Mouse (Mus musculus): ENCODE data around the gene Prpf6. TPM values are rescaled to one million over a fixed set of nuclear protein-coding genes. Genes with fewer than 3 reads are reported as not detected.
A peak's percentile ranks its signal among the peaks of the same experiment; 100 is the strongest.

The Prpf6 gene
- 79.4 and 80.5 TPM in 2 replicates for polyA plus RNA-seq (2016; fragmentation: Nextera tagmentation; extraction: Ambion mirVana)

DNA sequence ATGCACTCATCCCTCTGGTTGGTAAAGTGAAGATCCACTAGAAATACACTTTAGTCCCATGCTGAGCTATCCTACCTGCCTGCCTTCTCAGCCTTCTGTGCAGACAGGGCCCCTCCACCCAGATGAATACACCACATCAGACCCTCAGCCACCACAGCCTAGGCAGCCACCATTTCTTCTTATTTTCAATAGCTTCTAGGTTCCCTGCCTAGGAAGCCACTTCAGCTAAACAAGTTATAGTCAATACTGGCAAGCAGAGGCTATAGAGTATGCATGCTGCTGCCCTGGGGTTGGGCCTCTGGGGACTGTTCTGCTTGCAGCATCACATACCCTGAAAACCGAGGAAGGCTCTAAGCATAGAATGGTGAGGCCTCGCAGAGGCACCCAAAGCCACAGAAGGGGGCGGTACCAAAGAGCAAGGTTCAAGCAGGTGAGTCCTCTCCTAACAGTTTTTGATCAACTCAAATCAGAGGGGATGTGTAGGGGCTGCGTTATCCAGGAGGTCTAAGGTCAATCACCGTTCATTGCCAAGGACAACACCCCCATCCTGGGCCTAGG is at the start of gene Prpf6:
Gene Prpf6, plus strand, starts transcription at position 341 of the 558 bp plus-strand sequence.
- no peak for DNase-seq (ENCODE audit: low spot score)

DNA sequence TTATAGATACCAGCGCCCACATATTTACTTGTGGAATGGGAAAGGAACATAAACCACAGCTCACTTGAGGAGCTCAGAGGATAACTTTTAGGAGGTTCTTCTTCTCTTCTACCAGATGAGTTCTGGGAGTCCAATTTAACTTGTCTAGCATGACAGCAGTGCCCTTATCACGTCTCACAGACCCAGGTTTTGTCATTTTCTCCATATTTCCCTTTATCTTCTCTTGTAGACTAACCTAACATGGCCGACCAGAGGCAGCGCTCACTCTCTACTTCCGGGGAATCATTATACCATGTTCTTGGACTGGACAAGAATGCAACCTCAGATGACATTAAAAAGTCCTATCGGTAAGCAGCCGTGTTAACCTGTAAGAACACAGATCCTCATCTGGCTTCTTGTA is 45.5 kb upstream of the Prpf6 start:
- H3K4me3 ChIP-seq: no peak overlapping the region
- no peaks in the 10 kb centered on the region for H3K4me1 ChIP-seq
- no peaks in the 10 kb centered on the region for H3K27me3 ChIP-seq (ENCODE audit: low read depth, poor library complexity, severe bottlenecking)
- DNase-seq (ENCODE audit: low spot score): no peak
- H3K27ac ChIP-seq: no peak overlapping the region
- WGBS: 95% methylated on average over 7 of the region's 7 CpGs
- peaks cover 60% of the 10 kb centered on the region for H3K36me3 ChIP-seq
- no peaks in the 10 kb centered on the region for H3K9me3 ChIP-seq (replicated peaks)

More for the DNA sequence above, at the start of gene Prpf6:
- Histone ChIP-seq H3K36me3 (peaks cover 43% of the 10 kb centered on the region), H3K4me3 (peak within 1 kb of the TSS; percentile 94), H3K27ac (peak within 1 kb of the TSS; percentile 95), H3K27me3 (ENCODE audit: low read depth, poor library complexity, severe bottlenecking) (peaks cover 6% of the 10 kb centered on the region; the same call in 1 of the 2 replicates), H3K4me1 (peaks cover 24% of the 10 kb centered on the region), H3K9me3 (replicated peaks) (no peaks in the 10 kb centered on the region)
- WGBS: 29% methylated on average over 5 of the region's 5 CpGs

DNA sequence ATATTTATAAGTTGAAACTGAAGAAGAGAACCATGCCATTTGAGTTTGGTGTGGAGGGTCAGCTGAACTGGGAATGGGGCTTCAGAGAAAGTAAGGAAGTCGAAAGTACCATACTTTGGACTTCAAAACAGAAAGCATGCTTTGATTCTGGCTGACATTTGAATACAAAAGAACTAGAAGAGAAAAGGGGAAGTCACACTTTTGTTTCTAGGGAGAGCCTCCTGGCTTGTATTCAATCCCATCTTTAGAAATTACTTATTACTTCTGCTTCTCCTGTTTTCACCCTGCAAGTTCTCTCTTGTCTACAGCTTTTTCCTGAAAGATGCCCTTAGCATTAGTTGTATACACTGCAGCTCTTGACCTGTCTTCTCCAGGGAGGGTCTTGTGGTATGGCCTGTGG is 43.4 kb upstream of the Prpf6 start:
- H3K27me3 ChIP-seq (ENCODE audit: low read depth, poor library complexity, severe bottlenecking): no peaks in the 10 kb centered on the region
- H3K9me3 ChIP-seq (replicated peaks): no peaks in the 10 kb centered on the region
- no peak overlapping the region for H3K27ac ChIP-seq
- 81% methylated on average over 1 of the region's 1 CpGs for WGBS
- no peaks in the 10 kb centered on the region for H3K4me1 ChIP-seq
- no peak overlapping the region for H3K4me3 ChIP-seq
- H3K36me3 ChIP-seq: peaks cover 81% of the 10 kb centered on the region
- DNase-seq (ENCODE audit: low spot score): no peak

DNA sequence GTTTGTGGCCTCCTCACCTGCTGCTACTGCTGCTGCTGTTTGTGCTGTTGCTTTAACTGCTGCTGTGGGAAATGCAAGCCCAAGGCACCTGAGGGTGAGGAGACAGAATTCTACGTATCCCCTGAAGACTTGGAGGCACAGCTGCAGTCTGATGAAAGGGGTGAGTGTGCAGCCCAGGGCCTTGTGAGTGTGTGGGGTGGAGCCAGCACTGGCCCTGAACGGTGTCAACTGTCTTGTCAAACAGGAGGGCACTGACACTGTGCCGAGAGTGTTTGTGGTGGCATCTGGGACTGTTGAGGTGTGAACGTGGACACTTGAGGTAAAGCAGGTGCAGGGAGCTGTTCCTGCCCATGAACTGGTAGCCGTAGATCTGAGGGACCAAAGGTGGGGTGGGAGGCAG is 43.0 kb upstream of the Prpf6 start:
- Histone ChIP-seq H3K4me1 (no peaks in the 10 kb centered on the region), H3K27ac (no peak overlapping the region), H3K36me3 (peaks cover 85% of the 10 kb centered on the region), H3K4me3 (no peak overlapping the region), H3K9me3 (replicated peaks) (no peaks in the 10 kb centered on the region), H3K27me3 (ENCODE audit: low read depth, poor library complexity, severe bottlenecking) (no peaks in the 10 kb centered on the region)
- DNase-seq (ENCODE audit: low spot score): no peak
- WGBS: 92% methylated on average over 5 of the region's 5 CpGs

DNA sequence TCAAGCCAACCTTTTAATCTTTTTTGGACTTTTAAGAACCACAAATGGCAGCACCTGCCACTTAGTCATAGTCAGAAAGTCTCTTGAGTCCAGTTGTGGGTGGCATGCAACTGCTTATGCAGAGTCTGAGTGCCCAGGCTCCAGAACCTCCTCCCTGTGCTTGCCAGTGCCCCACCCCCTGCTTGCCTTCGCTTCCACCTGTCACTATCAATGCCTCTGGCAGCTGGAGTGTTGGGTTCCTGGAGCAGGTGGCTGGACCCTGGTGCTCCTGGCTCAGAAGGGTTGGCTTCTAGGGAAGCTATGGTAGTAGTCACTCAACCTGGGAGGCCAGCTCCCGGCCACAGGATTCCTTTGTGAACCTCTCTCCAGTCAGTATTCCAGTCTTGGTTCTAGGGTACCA is 41.4 kb upstream of the Prpf6 start:
- Histone ChIP-seq H3K27ac (no peak overlapping the region), H3K36me3 (peaks cover 92% of the 10 kb centered on the region), H3K4me1 (no peaks in the 10 kb centered on the region), H3K4me3 (no peak overlapping the region), H3K9me3 (replicated peaks) (no peaks in the 10 kb centered on the region), H3K27me3 (ENCODE audit: low read depth, poor library complexity, severe bottlenecking) (no peaks in the 10 kb centered on the region)
- WGBS: 95% methylated on average over 2 of the region's 2 CpGs
- DNase-seq (ENCODE audit: low spot score): no peak

DNA sequence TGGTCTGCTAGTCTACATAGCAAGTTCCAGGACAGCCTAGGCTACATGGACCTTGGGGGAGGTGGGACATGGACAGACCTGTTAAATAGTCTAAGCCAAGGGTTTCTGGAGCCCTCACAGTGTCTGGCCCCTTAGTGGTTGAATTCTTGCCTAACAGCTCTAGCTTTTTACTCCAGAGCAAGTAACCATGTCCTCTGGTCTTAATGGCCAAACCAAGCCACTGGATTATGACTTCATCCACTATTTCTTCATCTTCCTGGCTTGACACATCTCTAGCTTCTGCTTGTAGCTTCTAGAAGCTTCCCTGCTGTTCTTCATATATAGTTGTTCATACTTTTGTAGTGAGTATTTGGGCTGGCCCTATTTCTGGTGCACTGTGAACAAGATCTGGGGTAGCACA is 37.9 kb upstream of the Prpf6 start:
- Histone ChIP-seq H3K27ac (no peak overlapping the region), H3K36me3 (peaks cover 61% of the 10 kb centered on the region), H3K4me1 (no peaks in the 10 kb centered on the region), H3K9me3 (replicated peaks) (no peaks in the 10 kb centered on the region), H3K27me3 (ENCODE audit: low read depth, poor library complexity, severe bottlenecking) (no peaks in the 10 kb centered on the region), H3K4me3 (no peak overlapping the region)
- DNase-seq (ENCODE audit: low spot score): no peak

DNA sequence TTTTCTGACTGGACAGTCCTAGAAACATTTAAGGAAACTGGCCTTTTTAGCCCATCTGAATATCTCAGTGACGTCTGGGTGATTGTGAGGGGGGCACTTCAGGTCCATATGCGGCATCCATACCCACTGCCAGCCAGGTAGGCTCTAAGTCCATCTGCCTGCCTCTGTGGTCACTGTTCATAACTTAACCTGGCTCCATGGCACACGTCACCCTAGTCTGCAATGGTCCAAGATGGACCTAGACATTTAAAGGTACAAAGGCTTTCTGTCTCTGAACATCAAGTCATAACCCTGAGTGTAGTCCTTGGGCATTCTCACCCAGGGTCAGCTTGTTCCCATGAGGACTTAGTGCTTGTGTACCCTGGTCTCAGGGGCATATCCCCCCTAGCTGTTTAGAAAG is 24.3 kb upstream of the Prpf6 start:
- DNase-seq (ENCODE audit: low spot score): no peak
- Histone ChIP-seq H3K36me3 (no peaks in the 10 kb centered on the region; the same call in 1 of the 2 replicates), H3K9me3 (replicated peaks) (no peaks in the 10 kb centered on the region), H3K4me3 (no peak overlapping the region), H3K4me1 (peaks cover 3% of the 10 kb centered on the region; the same call in 1 of the 2 replicates), H3K27me3 (ENCODE audit: low read depth, poor library complexity, severe bottlenecking) (no peaks in the 10 kb centered on the region), H3K27ac (no peak overlapping the region)
- WGBS: 85% methylated on average over 3 of the region's 3 CpGs

DNA sequence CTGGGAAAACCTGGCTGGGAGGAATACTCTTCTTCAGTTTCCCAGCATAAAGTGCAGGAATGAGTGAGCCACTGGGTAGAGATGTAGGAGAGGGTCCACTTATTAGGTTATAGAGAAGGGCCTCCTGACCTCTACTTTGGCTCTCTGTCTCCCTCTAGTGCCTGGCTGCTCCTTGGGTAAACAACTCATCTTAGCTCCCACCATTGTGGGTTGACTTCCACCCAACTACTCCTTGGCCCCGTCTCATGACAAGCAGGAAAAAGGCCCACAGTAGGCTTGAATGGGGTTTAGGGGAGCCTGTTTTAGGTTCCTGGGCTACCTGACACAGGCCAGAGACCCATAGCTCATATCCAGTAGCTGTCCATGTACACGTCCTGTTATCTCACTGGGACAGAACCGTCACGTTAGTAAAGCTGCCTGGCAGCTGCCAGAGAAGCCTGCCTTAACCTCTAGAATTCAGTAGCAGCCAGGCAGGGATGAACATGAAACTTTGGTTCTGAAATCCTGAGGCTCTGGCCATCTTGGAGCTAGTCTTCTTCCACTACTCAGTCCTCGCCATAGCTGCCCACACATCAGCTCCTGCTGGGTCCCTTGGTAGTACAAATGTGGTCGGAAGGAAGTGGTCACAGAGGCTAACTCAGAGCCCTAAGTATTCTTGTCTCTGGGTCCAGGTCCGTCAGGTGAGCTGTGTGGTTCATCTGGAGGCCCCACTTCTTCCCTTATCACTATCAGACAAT is 23.2 kb upstream of the Prpf6 start:
- H3K36me3 ChIP-seq: peaks cover 8% of the 10 kb centered on the region; the same call in 1 of the 2 replicates
- no peak overlapping the region for H3K4me3 ChIP-seq
- H3K4me1 ChIP-seq: peaks cover 3% of the 10 kb centered on the region; the same call in 1 of the 2 replicates
- H3K27me3 ChIP-seq (ENCODE audit: low read depth, poor library complexity, severe bottlenecking): no peaks in the 10 kb centered on the region
- 81% methylated on average over 7 of the region's 7 CpGs for WGBS
- no peaks in the 10 kb centered on the region for H3K9me3 ChIP-seq (replicated peaks)
- no peak overlapping the region for H3K27ac ChIP-seq
- DNase-seq (ENCODE audit: low spot score): peak; percentile 38

DNA sequence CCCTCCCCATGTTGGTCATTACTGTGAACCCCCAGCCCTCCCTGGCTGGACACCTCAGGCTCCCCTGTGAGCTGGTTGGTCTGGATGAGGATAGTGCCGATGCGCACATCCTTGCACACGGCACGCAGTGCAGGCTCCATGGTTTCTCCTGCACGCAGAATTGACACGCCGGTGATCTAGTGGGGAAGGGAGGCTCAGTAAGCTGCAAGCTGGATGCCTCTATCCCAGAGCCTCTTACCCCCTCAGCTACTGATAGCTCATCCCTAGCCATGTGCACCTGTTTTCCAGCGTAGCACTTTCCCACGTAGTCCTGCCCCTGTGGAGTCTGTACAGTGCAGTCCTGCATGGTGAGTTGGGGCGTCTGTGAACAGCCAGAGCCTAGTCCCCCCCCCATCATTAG is 21.8 kb upstream of the Prpf6 start:
- H3K27ac ChIP-seq: no peak overlapping the region
- H3K4me1 ChIP-seq: peaks cover 3% of the 10 kb centered on the region; the same call in 1 of the 2 replicates
- DNase-seq (ENCODE audit: low spot score): peak; percentile 25
- H3K27me3 ChIP-seq (ENCODE audit: low read depth, poor library complexity, severe bottlenecking): no peaks in the 10 kb centered on the region
- no peaks in the 10 kb centered on the region for H3K9me3 ChIP-seq (replicated peaks)
- H3K4me3 ChIP-seq: no peak overlapping the region
- WGBS: 94% methylated on average over 10 of the region's 10 CpGs
- H3K36me3 ChIP-seq: peaks cover 20% of the 10 kb centered on the region

DNA sequence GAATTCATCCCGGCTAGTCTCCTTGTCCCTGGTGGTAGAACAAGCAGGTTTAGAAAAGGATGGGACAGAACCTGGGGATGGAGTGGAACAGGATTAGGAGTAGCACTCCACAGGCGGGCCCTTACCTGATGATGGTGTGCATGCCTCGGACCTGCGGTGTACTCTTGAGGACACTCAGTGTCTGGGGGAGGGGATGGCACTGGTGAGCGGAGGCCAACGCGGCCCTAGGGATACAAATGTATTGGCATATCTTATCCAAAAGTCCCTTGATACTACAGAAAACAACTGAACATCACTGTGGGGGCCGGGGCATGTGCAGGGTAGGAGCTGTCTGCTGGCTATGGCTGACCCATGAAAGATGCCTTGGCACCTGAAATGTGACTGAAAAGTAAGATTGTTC is 21.3 kb upstream of the Prpf6 start:
- no peaks in the 10 kb centered on the region for H3K27me3 ChIP-seq (ENCODE audit: low read depth, poor library complexity, severe bottlenecking)
- WGBS: 91% methylated on average over 8 of the region's 8 CpGs
- H3K27ac ChIP-seq: no peak overlapping the region
- H3K4me3 ChIP-seq: no peak overlapping the region
- no peaks in the 10 kb centered on the region for H3K9me3 ChIP-seq (replicated peaks)
- DNase-seq (ENCODE audit: low spot score): peak; percentile 26
- peaks cover 3% of the 10 kb centered on the region; the same call in 1 of the 2 replicates for H3K4me1 ChIP-seq
- H3K36me3 ChIP-seq: peaks cover 20% of the 10 kb centered on the region

DNA sequence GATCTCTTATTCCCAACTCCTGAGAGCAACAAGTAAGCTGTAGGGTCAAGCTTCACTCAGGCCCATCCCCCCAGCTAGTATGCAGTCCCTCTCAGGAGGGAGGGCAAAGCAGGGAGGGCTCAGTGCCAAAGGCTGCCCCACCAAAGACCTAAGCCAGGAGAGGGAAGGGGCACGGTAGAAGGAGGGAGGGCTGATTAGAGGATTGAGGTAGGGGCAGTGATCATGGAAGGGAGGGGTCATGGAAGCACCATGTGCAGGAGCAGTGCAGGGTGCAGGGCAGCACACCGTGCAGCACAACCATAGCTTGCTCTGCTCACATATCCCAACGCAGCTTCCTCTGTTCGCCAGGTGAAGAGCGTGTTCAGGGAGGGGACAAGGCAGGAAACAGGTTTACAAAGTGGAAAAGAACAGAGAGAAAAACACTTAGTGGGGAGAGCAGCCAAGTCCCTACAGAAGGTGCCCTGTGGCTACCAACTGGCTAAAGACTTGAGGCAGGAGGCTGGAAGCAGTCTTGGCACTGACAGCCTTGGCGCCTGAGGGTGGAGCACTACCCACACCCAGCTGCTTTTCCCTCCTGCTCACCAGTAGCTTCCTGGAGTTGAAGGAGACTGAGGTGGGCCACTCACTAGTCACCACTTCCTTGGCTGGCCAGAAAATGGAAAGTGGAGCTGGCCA is 20.6 kb upstream of the Prpf6 start:
- H3K4me1 ChIP-seq: peaks cover 3% of the 10 kb centered on the region; the same call in 1 of the 2 replicates
- no peaks in the 10 kb centered on the region for H3K27me3 ChIP-seq (ENCODE audit: low read depth, poor library complexity, severe bottlenecking)
- H3K36me3 ChIP-seq: peaks cover 20% of the 10 kb centered on the region
- no peaks in the 10 kb centered on the region for H3K9me3 ChIP-seq (replicated peaks)
- DNase-seq (ENCODE audit: low spot score): peak; percentile 26
- H3K4me3 ChIP-seq: no peak overlapping the region
- no peak overlapping the region for H3K27ac ChIP-seq
- 72% methylated on average over 6 of the region's 6 CpGs for WGBS

DNA sequence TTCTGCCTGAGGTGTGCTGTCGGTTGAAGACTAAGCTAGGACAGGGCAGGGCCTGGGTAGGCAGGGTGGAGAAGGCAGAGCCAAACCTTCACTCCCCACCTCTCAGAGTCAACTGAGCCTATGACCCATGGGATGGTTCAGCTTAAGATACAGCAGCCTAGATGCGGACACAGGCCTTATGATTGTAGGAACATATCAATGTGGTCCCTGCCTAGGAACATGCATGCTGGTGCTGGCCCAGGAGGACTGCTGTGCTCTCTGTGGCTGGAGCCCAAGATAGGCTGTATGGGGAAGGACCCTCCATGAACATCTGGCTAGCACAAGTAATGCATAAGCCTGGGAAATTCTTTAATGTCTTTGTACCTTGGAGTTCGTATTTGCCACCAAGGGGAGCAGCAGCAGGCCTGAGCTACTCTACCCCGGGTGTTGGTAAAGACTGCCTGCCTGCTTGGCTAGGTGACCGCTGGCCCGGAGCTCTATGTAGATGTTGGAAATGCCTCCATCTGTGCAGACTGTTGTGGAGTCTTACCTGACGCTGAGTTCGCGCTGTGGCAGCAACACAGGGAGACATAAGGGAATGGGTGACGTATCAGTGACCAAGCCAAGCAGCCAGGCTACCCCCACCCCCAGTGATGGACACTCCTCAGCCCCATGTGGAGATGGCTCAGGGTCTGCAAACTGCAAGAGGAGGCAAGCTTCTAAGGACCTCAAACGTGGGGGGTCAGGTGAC is 19.6 kb upstream of the Prpf6 start:
- Histone ChIP-seq H3K9me3 (replicated peaks) (no peaks in the 10 kb centered on the region), H3K27ac (no peak overlapping the region), H3K4me3 (no peak overlapping the region), H3K27me3 (ENCODE audit: low read depth, poor library complexity, severe bottlenecking) (no peaks in the 10 kb centered on the region), H3K4me1 (peaks cover 3% of the 10 kb centered on the region; the same call in 1 of the 2 replicates), H3K36me3 (peaks cover 20% of the 10 kb centered on the region)
- 89% methylated on average over 11 of the region's 11 CpGs for WGBS
- no peak for DNase-seq (ENCODE audit: low spot score)

All from limb, embryonic 10.5 days (tissue).